Mouse (Mus musculus) kidney, embryonic 15.5 days (tissue): ENCODE measurements around the gene Iqcj. TPM values are rescaled to one million over a fixed set of nuclear protein-coding genes. Genes with fewer than 3 reads are reported as not detected.
"Not testable (repeated sequence)": the region's sequence is repeated elsewhere in the genome, so short reads cannot be mapped to it uniquely, and the experiment has no call there.

Source experiments
- ATAC-seq: fragments of 200-750 bp; cut with Nextera tagmentation; replicated peaks from 2 replicates; pipeline ENCODE4 v1.8.0; 2017; ENCODE audit warnings: moderate TSS enrichment; ENCODE audit not compliant: low FRiP score
- H3K27ac ChIP-seq: fragments of 300-500 bp; sonication (generic); 2 replicates; pipeline ENCODE4 v1.5.1; 2015; ENCODE audit warnings: mild to moderate bottlenecking, inconsistent platforms
- H3K27me3 ChIP-seq: fragments of 300-500 bp; sonication (generic); 2 replicates; pipeline ENCODE4 v1.6.1; 2015; ENCODE audit warnings: inconsistent platforms
- H3K36me3 ChIP-seq: fragments of 300-500 bp; sonication (generic); 2 replicates; pipeline ENCODE4 v1.6.1; 2015; ENCODE audit warnings: inconsistent platforms
- H3K4me1 ChIP-seq: fragments of 300-500 bp; sonication (generic); 2 replicates; pipeline ENCODE4 v1.6.1; 2015; ENCODE audit warnings: inconsistent platforms
- H3K4me2 ChIP-seq: fragments of 300-500 bp; sonication (generic); 2 replicates; pipeline ENCODE4 v1.6.1; 2015; ENCODE audit warnings: moderate library complexity, mild to moderate bottlenecking, inconsistent platforms
- H3K4me3 ChIP-seq: fragments of 300-500 bp; sonication (generic); replicated peaks from 2 replicates; pipeline ENCODE4 v1.5.1; 2015; ENCODE audit warnings: mild to moderate bottlenecking, inconsistent platforms
- H3K9ac ChIP-seq: fragments of 300-500 bp; sonication (generic); 2 replicates; pipeline ENCODE4 v1.6.1; 2015; ENCODE audit warnings: mild to moderate bottlenecking, inconsistent platforms
- H3K9me3 ChIP-seq: fragments of 300-500 bp; sonication (generic); replicated peaks from 2 replicates; pipeline ENCODE4 v1.6.1; 2016; ENCODE audit warnings: inconsistent platforms
- WGBS: fragments of 180-500 bp; shearing (Covaris S2); methylation state at CpG from one replicate; pipeline ENCODE4 v1.1.7; 2015; ENCODE audit warnings: mixed read lengths; 5-methylcytosine and 5-hydroxymethylcytosine counted together
- polyA plus RNA-seq: library from polyadenylated mRNA; unstranded; fragments of >200 nt; fragmentation: Nextera tagmentation; extraction: Ambion mirVana; gene quantifications from 2 replicates; pipeline ENCODE4 v1.2.1, GENCODE M21; 2015

Iqcj gene
- polyA plus RNA-seq, 1 experiment from 2014 or later: not detected

GRCm38 (mm10) chr3:68096724-68097431 lies 204.9 kb downstream of the Iqcj start:
- H3K27ac ChIP-seq: no peak overlapping the region
- no peak overlapping the region for H3K4me2 ChIP-seq
- no peak overlapping the region for H3K9ac ChIP-seq
- no peaks in the 10 kb centered on the region for H3K4me1 ChIP-seq
- no peaks in the 10 kb centered on the region for H3K9me3 ChIP-seq
- H3K27me3 ChIP-seq: no peaks in the 10 kb centered on the region
- WGBS: 34% methylated on average over 4 of the region's 4 CpGs
- no peaks in the 10 kb centered on the region for H3K36me3 ChIP-seq
- no peak for ATAC-seq
- no peak overlapping the region for H3K4me3 ChIP-seq

- not testable (repeated sequence) for H3K27me3 ChIP-seq, H3K9ac ChIP-seq, H3K36me3 ChIP-seq, H3K4me2 ChIP-seq, H3K4me1 ChIP-seq, ATAC-seq, H3K4me3 ChIP-seq, H3K9me3 ChIP-seq, H3K27ac ChIP-seq
- WGBS: 87% methylated on average over 6 of the region's 6 CpGs
Observed at GRCm38 (mm10) chr3:68099561-68099960, 207.5 kb downstream of the Iqcj start.

GRCm38 (mm10) chr3:68101343-68101742 lies 209.3 kb downstream of the Iqcj start:
- H3K4me1 ChIP-seq: no peaks in the 10 kb centered on the region
- WGBS: 70% methylated on average over 4 of the region's 4 CpGs
- ATAC-seq: no peak

GRCm38 (mm10) chr3:68105081-68105685 lies 213.2 kb downstream of the Iqcj start:
- Histone ChIP-seq H3K36me3 (no peaks in the 10 kb centered on the region), H3K4me3 (no peak overlapping the region), H3K4me1 (0 out of 2 replicates have a peak, but pooled peaks cover 3% of the 10 kb centered on the region), H3K9ac (no peak overlapping the region), H3K9me3 (no peaks in the 10 kb centered on the region), H3K27me3 (peaks cover 4% of the 10 kb centered on the region; the same call in 1 of the 2 replicates), H3K4me2 (no peak overlapping the region), H3K27ac (no peak overlapping the region)
- no peak for ATAC-seq
- WGBS: 60% methylated on average over 2 of the region's 2 CpGs

More at GRCm38 (mm10) chr3:68101343-68101742, 209.3 kb downstream of the Iqcj start:
- H3K27ac ChIP-seq: no peak overlapping the region
- H3K9ac ChIP-seq: no peak overlapping the region
- no peaks in the 10 kb centered on the region for H3K9me3 ChIP-seq
- no peak overlapping the region for H3K4me3 ChIP-seq
- no peak overlapping the region for H3K4me2 ChIP-seq
- peaks cover 4% of the 10 kb centered on the region; the same call in 1 of the 2 replicates for H3K27me3 ChIP-seq
- no peaks in the 10 kb centered on the region for H3K36me3 ChIP-seq

Other genes with a start within 250 kb of the Iqcj start
- gene Iqschfp, start within 50 bp of the Iqcj start, polyA plus RNA-seq: not detected in 2 replicates
- gene Schip1, start 172.6 kb downstream of the Iqcj start, polyA plus RNA-seq: 51.3 and 52.4 TPM in 2 replicates